Mouse (Mus musculus): ENCODE data around the gene Hdac9. TPM values are rescaled to one million over a fixed set of nuclear protein-coding genes. Genes with fewer than 3 reads are reported as not detected.

Hdac9 gene
- polyA plus RNA-seq, 1 experiment: 11.0 TPM

GRCm38 (mm10) chr12:34259651-34260050, 657.2 kb downstream of the Hdac9 start:
- peak; percentile 60 for DNase-seq (ENCODE audit: low read depth)

DNA sequence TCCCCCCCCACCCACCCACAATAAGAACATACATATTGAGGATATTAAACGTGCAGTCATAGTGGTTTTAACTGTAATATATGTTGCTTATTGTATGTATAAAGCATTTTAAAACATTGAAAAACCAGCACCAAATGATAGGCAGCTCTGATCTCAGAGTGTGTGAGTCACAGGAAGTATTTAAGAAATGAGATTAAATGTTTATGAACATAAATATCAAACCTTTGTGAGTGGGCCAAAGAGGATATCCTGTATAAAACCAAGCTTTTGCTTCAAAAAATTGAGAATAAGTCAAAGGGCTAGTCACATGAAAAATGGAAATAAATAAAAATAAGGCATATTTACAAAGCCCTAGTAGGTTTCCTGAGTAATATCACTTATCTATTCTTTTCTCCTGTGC, 667.7 kb downstream of the Hdac9 start:
- no peak for DNase-seq (ENCODE audit: low read depth)
- TF ChIP-seq POLR2A (IDR thresholded peaks at IDR 0.05; ENCODE audit: borderline replicate concordance, extremely low read depth, insufficient read depth, insufficient read length, poor library complexity, severe bottlenecking): no peak
- no peak for TF ChIP-seq CTCF (IDR thresholded peaks at IDR 0.05; ENCODE audit: borderline replicate concordance, extremely low read depth, insufficient read depth, insufficient read length)

More at GRCm38 (mm10) chr12:34259651-34260050, 657.2 kb downstream of the Hdac9 start:
- TF ChIP-seq POLR2A (IDR thresholded peaks at IDR 0.05; ENCODE audit: borderline replicate concordance, extremely low read depth, insufficient read depth, insufficient read length, poor library complexity, severe bottlenecking): no peak
- TF ChIP-seq CTCF (IDR thresholded peaks at IDR 0.05; ENCODE audit: borderline replicate concordance, extremely low read depth, insufficient read depth, insufficient read length): no peak

GRCm38 (mm10) chr12:34248193-34249121, 668.4 kb downstream of the Hdac9 start:
- no peak for TF ChIP-seq CTCF (IDR thresholded peaks at IDR 0.05; ENCODE audit: borderline replicate concordance, extremely low read depth, insufficient read depth, insufficient read length)
- TF ChIP-seq POLR2A (IDR thresholded peaks at IDR 0.05; ENCODE audit: borderline replicate concordance, extremely low read depth, insufficient read depth, insufficient read length, poor library complexity, severe bottlenecking): no peak
- no peak for DNase-seq (ENCODE audit: low read depth)

DNA sequence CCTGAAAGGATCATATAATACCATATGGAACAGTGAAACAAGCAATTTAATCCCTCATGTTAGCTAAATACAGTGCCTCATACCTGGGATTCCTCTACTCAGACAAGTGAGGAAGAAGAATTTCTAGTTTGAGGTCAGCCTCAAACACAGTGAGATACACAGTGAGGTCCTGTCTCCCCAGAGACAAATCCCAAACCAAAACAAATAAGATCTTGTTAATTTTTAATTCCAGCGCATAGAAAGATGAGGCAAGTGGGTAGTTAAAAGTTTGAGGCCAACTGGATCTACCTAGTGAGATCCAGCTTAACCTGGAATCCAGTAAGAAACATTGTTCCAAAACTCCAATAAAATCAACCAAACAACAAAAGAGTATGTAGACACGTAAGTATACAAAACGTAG, 678.1 kb downstream of the Hdac9 start:
- no peak for TF ChIP-seq POLR2A (IDR thresholded peaks at IDR 0.05; ENCODE audit: borderline replicate concordance, extremely low read depth, insufficient read depth, insufficient read length, poor library complexity, severe bottlenecking)
- no peak for TF ChIP-seq CTCF (IDR thresholded peaks at IDR 0.05; ENCODE audit: borderline replicate concordance, extremely low read depth, insufficient read depth, insufficient read length)
- DNase-seq (ENCODE audit: low read depth): no peak

- TF ChIP-seq CTCF (IDR thresholded peaks at IDR 0.05; ENCODE audit: borderline replicate concordance, extremely low read depth, insufficient read depth, insufficient read length): no peak
- TF ChIP-seq POLR2A (IDR thresholded peaks at IDR 0.05; ENCODE audit: borderline replicate concordance, extremely low read depth, insufficient read depth, insufficient read length, poor library complexity, severe bottlenecking): no peak
- DNase-seq (ENCODE audit: low read depth): peak; percentile 62
Measured at GRCm38 (mm10) chr12:34231621-34232150, 685.2 kb downstream of the Hdac9 start.

GRCm38 (mm10) chr12:34224505-34224904, 692.4 kb downstream of the Hdac9 start:
- TF ChIP-seq POLR2A (IDR thresholded peaks at IDR 0.05; ENCODE audit: borderline replicate concordance, extremely low read depth, insufficient read depth, insufficient read length, poor library complexity, severe bottlenecking) (no peak), CTCF (IDR thresholded peaks at IDR 0.05; ENCODE audit: borderline replicate concordance, extremely low read depth, insufficient read depth, insufficient read length) (no peak)
- no peak for DNase-seq (ENCODE audit: low read depth)

DNA sequence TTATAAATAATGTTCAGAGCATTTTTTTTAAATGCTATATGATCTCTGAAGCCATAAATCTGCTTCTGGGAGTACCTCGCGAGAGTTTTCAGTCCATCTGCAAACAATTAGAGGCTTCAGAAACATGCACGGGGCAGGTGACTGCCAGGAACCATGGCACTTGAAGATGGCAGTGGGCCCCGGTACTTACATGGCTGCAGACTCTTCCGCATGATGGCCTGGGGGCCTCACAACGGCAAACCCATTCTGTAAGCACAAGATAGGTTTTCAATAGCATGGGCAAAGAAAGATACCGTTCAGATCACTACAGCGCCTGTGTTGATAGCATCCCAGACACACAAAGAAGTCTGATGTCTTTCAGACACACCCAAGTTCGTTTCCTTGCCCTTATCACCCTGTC, 695.9 kb downstream of the Hdac9 start:
- TF ChIP-seq POLR2A (IDR thresholded peaks at IDR 0.05; ENCODE audit: borderline replicate concordance, extremely low read depth, insufficient read depth, insufficient read length, poor library complexity, severe bottlenecking) (no peak), CTCF (IDR thresholded peaks at IDR 0.05; ENCODE audit: borderline replicate concordance, extremely low read depth, insufficient read depth, insufficient read length) (no peak)
- no peak for DNase-seq (ENCODE audit: low read depth)

DNA sequence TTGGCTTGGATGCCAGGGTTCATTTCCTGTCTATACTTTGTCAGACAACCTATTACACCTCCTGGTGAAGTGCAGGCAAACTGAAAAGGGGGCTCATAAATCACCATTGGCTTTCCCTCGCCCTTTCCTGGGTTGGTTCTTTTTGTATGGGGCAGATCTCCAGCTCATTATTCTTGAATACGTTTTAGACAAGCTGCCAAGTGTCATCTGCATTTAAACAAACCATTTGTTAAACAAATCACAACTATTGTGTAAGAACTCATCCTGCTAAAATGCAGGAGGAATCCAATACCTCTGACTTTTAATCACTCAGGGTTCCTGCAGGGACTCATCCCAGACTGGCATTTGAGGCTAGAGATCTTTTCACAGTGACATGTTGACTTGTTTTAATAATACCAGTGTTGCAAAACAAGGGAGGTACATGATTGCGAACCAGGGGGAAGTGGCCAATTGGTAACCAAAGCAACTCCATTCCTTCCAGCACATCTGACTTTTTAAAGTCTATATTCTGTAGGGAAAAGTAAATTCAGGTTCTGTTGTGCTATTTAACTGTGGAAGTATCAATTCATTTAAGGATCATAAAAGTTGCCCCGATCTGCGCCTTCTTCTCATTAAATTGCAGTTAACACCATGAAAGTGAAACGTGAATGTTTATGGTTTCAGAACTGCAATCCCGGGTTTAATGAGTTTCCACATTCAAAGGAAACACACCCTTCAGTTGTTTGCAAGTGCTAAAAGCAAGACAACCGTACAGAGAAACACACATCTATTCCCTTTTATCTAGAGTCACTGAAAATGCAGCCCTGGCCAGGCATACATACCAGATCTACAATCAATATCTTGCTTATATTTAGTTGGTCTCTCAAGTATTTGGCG, 696.6 kb downstream of the Hdac9 start:
- DNase-seq (ENCODE audit: low read depth): peak; percentile 68
- TF ChIP-seq CTCF (IDR thresholded peaks at IDR 0.05; ENCODE audit: borderline replicate concordance, extremely low read depth, insufficient read depth, insufficient read length) (no peak), POLR2A (IDR thresholded peaks at IDR 0.05; ENCODE audit: borderline replicate concordance, extremely low read depth, insufficient read depth, insufficient read length, poor library complexity, severe bottlenecking) (no peak)

DNA sequence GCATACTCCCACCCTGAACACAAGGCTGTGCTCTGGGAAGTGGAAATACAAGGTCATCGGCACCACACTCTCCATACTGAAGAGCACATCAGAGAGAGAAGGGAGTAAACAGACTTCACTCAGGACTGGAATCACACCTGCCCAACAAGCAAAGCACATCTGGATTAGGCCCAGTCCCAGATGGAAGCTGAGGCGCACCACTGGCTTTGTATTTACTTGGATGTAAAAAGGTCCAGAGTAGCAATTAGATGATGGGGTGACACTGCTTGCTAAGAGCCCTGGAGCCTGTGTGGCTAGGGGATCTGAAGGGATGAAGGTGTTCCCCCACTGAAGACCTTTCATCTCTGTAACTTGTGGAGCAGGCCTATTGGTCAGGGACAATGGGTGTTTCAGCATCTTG, 698.3 kb downstream of the Hdac9 start:
- no peak for TF ChIP-seq POLR2A (IDR thresholded peaks at IDR 0.05; ENCODE audit: borderline replicate concordance, extremely low read depth, insufficient read depth, insufficient read length, poor library complexity, severe bottlenecking)
- no peak for DNase-seq (ENCODE audit: low read depth)

DNA sequence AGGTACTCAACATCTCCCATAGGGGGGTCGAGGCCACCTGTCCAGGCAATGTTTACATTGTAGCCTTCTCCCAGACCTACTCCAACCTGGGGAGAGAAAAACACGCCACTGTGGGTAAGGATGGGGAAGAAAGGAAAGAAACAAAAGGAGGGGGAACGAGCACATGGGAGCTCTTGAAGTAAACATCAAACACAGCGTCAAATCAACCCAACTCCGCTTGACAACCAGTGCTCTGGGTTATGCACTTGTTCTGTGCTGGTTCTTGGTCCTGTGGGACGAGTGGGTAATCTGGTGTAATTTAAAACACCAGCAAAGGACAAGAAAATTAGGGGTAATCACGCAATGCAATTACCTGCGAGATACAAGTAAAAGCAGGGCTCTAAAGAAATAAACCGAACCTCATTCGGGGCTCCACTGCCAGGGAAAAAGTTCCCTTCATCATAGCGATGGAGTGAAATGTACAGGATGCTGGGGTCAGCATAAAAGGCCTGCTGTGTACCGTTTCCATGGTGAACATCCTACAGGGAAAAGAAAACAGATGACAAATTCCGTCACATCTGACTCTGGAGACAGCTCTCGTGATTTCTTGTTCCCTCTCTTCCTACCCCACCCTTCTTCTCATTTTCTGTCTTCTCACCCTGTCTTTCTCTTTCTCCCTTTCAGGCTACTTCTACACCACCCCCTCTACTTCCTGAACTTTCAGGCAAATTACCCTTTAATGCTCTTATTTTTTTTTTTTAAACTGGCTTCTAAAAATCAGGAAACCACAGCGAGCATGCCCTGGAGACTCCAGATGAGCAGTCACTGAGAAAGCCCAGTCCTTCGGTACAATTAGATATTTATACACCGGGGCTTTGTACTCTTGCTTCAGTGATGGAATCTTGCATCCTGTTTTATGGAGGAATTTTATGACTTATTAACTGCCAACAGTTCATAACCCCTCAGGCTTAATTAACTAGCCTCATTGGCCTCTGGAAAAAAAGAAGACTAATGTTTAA, 701.6 kb downstream of the Hdac9 start:
- DNase-seq (ENCODE audit: low read depth): peak; percentile 39
- TF ChIP-seq POLR2A (IDR thresholded peaks at IDR 0.05; ENCODE audit: borderline replicate concordance, extremely low read depth, insufficient read depth, insufficient read length, poor library complexity, severe bottlenecking): no peak
- TF ChIP-seq CTCF (IDR thresholded peaks at IDR 0.05; ENCODE audit: borderline replicate concordance, extremely low read depth, insufficient read depth, insufficient read length): no peak

Measured in brain, embryonic 14.5 days (tissue).